Mouse (Mus musculus) midbrain, embryonic 12.5 days (tissue): ENCODE measurements around the gene Fgd5. TPM values are rescaled to one million over a fixed set of nuclear protein-coding genes. Genes with fewer than 3 reads are reported as not detected.

ENCODE experiments used
- ATAC-seq: fragments of 200-750 bp; cut with Nextera tagmentation; 2 replicates; pipeline ENCODE4 v1.8.0; 2017; ENCODE audit warnings: low read depth, moderate TSS enrichment, moderate library complexity; ENCODE audit not compliant: low FRiP score
- H3K27ac ChIP-seq: fragments of 300-500 bp; sonication (generic); replicated peaks from 2 replicates; pipeline ENCODE4 v1.5.1; 2016; ENCODE audit warnings: mild to moderate bottlenecking
- H3K27me3 ChIP-seq: fragments of 300-500 bp; sonication (generic); 2 replicates; pipeline ENCODE4 v1.6.1; 2016; ENCODE audit warnings: mild to moderate bottlenecking
- H3K36me3 ChIP-seq: fragments of 300-500 bp; sonication (generic); 2 replicates; pipeline ENCODE4 v1.6.1; 2016
- H3K4me1 ChIP-seq: fragments of 300-500 bp; sonication (generic); 2 replicates; pipeline ENCODE4 v1.6.1; 2016
- H3K4me2 ChIP-seq: fragments of 300-500 bp; sonication (generic); replicated peaks from 2 replicates; pipeline ENCODE4 v1.6.1; 2016; ENCODE audit warnings: mild to moderate bottlenecking, moderate library complexity
- H3K4me3 ChIP-seq: fragments of 300-500 bp; sonication (generic); 2 replicates; pipeline ENCODE4 v1.5.1; 2016; ENCODE audit warnings: mild to moderate bottlenecking
- H3K9ac ChIP-seq: fragments of 300-500 bp; sonication (generic); replicated peaks from 2 replicates; pipeline ENCODE4 v1.6.1; 2016; ENCODE audit warnings: mild to moderate bottlenecking, moderate library complexity
- H3K9me3 ChIP-seq: fragments of 300-500 bp; sonication (generic); 2 replicates; pipeline ENCODE4 v1.6.1; 2016; ENCODE audit warnings: mild to moderate bottlenecking
- WGBS: fragments of 180-500 bp; shearing (Covaris S2); methylation state at CpG from one replicate; pipeline ENCODE4 v1.1.7; 2016; 5-methylcytosine and 5-hydroxymethylcytosine counted together
- polyA plus RNA-seq: library from polyadenylated mRNA; unstranded; fragments of >200 nt; fragmentation: Nextera tagmentation; extraction: Ambion mirVana; gene quantifications from 2 replicates; pipeline ENCODE4 v1.2.1, GENCODE M21; 2016

Gene Fgd5
- polyA plus RNA-seq, 1 experiment from 2014 or later, result 8.0 TPM

- Histone ChIP-seq H3K9me3 (no peaks in the 10 kb centered on the region), H3K36me3 (no peaks in the 10 kb centered on the region), H3K4me2 (peak overlapping the region; percentile 87), H3K4me3 (peak overlapping the region; percentile 53), H3K9ac (peak overlapping the region; percentile 58), H3K27ac (no peak overlapping the region), H3K4me1 (0 out of 2 replicates have a peak, but pooled peaks cover 5% of the 10 kb centered on the region), H3K27me3 (peaks cover 53% of the 10 kb centered on the region)
- WGBS, result 11% methylated on average over 23 of the region's 23 CpGs
- no peak for ATAC-seq
These were observed 771 bp downstream of the Fgd5 start for GRCm38 (mm10) chr6:91979301-91979996.

- no peak for ATAC-seq
- Histone ChIP-seq H3K9me3 (no peaks in the 10 kb centered on the region), H3K4me1 (0 out of 2 replicates have a peak, but pooled peaks cover 5% of the 10 kb centered on the region), H3K4me3 (0 out of 2 replicates have a peak overlapping the region, but pooled peaks have one; percentile 10), H3K36me3 (no peaks in the 10 kb centered on the region), H3K27me3 (peaks cover 50% of the 10 kb centered on the region), H3K9ac (no peak overlapping the region), H3K4me2 (peak overlapping the region; percentile 87; the same call in 1 of the 2 replicates), H3K27ac (no peak overlapping the region)
- 54% methylated on average over 3 of the region's 3 CpGs for WGBS
These were observed 1.3 kb downstream of the Fgd5 start for GRCm38 (mm10) chr6:91980011-91980410.

GRCm38 (mm10) chr6:91990101-91990500 lies 11.4 kb downstream of the Fgd5 start:
- H3K27me3 ChIP-seq, result no peaks in the 10 kb centered on the region
- no peaks in the 10 kb centered on the region for H3K36me3 ChIP-seq
- no peak overlapping the region for H3K4me2 ChIP-seq
- H3K9me3 ChIP-seq, result no peaks in the 10 kb centered on the region
- no peak overlapping the region for H3K4me3 ChIP-seq
- no peak for ATAC-seq
- 92% methylated on average over 8 of the region's 8 CpGs for WGBS
- H3K4me1 ChIP-seq, result no peaks in the 10 kb centered on the region
- H3K27ac ChIP-seq, result no peak overlapping the region
- H3K9ac ChIP-seq, result no peak overlapping the region

GRCm38 (mm10) chr6:91992823-91993222 lies 14.1 kb downstream of the Fgd5 start:
- H3K9ac ChIP-seq, result no peak overlapping the region
- no peak overlapping the region for H3K27ac ChIP-seq
- 78% methylated on average over 2 of the region's 2 CpGs for WGBS
- H3K27me3 ChIP-seq, result 0 out of 2 replicates have a peak, but pooled peaks cover 3% of the 10 kb centered on the region
- H3K4me3 ChIP-seq, result no peak overlapping the region
- H3K36me3 ChIP-seq, result no peaks in the 10 kb centered on the region
- H3K9me3 ChIP-seq, result no peaks in the 10 kb centered on the region
- no peak for ATAC-seq
- H3K4me2 ChIP-seq, result no peak overlapping the region
- H3K4me1 ChIP-seq, result no peaks in the 10 kb centered on the region

GRCm38 (mm10) chr6:91993795-91994505 lies 15.3 kb downstream of the Fgd5 start:
- no peaks in the 10 kb centered on the region for H3K9me3 ChIP-seq
- ATAC-seq, result no peak
- no peak overlapping the region for H3K4me2 ChIP-seq
- no peak overlapping the region for H3K27ac ChIP-seq
- H3K9ac ChIP-seq, result no peak overlapping the region
- H3K27me3 ChIP-seq, result 0 out of 2 replicates have a peak, but pooled peaks cover 3% of the 10 kb centered on the region
- H3K4me3 ChIP-seq, result no peak overlapping the region
- WGBS, result 72% methylated on average over 8 of the region's 8 CpGs
- no peaks in the 10 kb centered on the region for H3K4me1 ChIP-seq
- no peaks in the 10 kb centered on the region for H3K36me3 ChIP-seq

GRCm38 (mm10) chr6:91996072-91996471 lies 17.4 kb downstream of the Fgd5 start:
- H3K4me2 ChIP-seq, result no peak overlapping the region
- no peaks in the 10 kb centered on the region for H3K9me3 ChIP-seq
- WGBS, result 48% methylated on average over 8 of the region's 8 CpGs
- no peaks in the 10 kb centered on the region for H3K36me3 ChIP-seq
- no peak overlapping the region; the same call in 1 of the 2 replicates for H3K27ac ChIP-seq
- H3K27me3 ChIP-seq, result 0 out of 2 replicates have a peak, but pooled peaks cover 3% of the 10 kb centered on the region
- no peak for ATAC-seq
- H3K9ac ChIP-seq, result no peak overlapping the region
- H3K4me3 ChIP-seq, result no peak overlapping the region
- no peaks in the 10 kb centered on the region for H3K4me1 ChIP-seq

- no peak overlapping the region for H3K9ac ChIP-seq
- H3K27ac ChIP-seq, result no peak overlapping the region
- 92% methylated on average over 1 of the region's 1 CpGs for WGBS
These were observed 24.0 kb downstream of the Fgd5 start for GRCm38 (mm10) chr6:92002558-92003285.

GRCm38 (mm10) chr6:92003646-92004045 lies 25.0 kb downstream of the Fgd5 start:
- Histone ChIP-seq H3K36me3 (no peaks in the 10 kb centered on the region), H3K4me2 (no peak overlapping the region), H3K9ac (no peak overlapping the region), H3K4me3 (no peak overlapping the region), H3K27ac (peak overlapping the region; percentile 59), H3K9me3 (no peaks in the 10 kb centered on the region), H3K4me1 (peaks cover 33% of the 10 kb centered on the region), H3K27me3 (no peaks in the 10 kb centered on the region)
- no peak for ATAC-seq
- 33% methylated on average over 2 of the region's 2 CpGs for WGBS

More at GRCm38 (mm10) chr6:92002558-92003285, 24.0 kb downstream of the Fgd5 start:
- peaks cover 33% of the 10 kb centered on the region for H3K4me1 ChIP-seq
- no peak for ATAC-seq
- H3K27me3 ChIP-seq, result no peaks in the 10 kb centered on the region
- no peak overlapping the region for H3K4me3 ChIP-seq
- no peaks in the 10 kb centered on the region for H3K36me3 ChIP-seq
- no peak overlapping the region for H3K4me2 ChIP-seq
- H3K9me3 ChIP-seq, result no peaks in the 10 kb centered on the region

- peaks cover 33% of the 10 kb centered on the region for H3K4me1 ChIP-seq
- H3K27me3 ChIP-seq, result no peaks in the 10 kb centered on the region
- peak overlapping the region; percentile 59 for H3K27ac ChIP-seq
- peak; percentile 90 for ATAC-seq
- H3K4me2 ChIP-seq, result no peak overlapping the region
- H3K4me3 ChIP-seq, result no peak overlapping the region
- H3K9ac ChIP-seq, result no peak overlapping the region
- H3K9me3 ChIP-seq, result no peaks in the 10 kb centered on the region
- H3K36me3 ChIP-seq, result no peaks in the 10 kb centered on the region
- 14% methylated on average over 6 of the region's 6 CpGs for WGBS
These were observed 25.6 kb downstream of the Fgd5 start for GRCm38 (mm10) chr6:92004137-92004805.

GRCm38 (mm10) chr6:92004806-92005205 lies 26.1 kb downstream of the Fgd5 start:
- Histone ChIP-seq H3K9ac (no peak overlapping the region), H3K4me3 (no peak overlapping the region), H3K27me3 (no peaks in the 10 kb centered on the region), H3K4me1 (peaks cover 36% of the 10 kb centered on the region), H3K9me3 (no peaks in the 10 kb centered on the region), H3K27ac (peak overlapping the region; percentile 59), H3K36me3 (no peaks in the 10 kb centered on the region), H3K4me2 (no peak overlapping the region)
- ATAC-seq, result no peak
- 25% methylated on average over 3 of the region's 3 CpGs for WGBS

- Histone ChIP-seq H3K4me3 (no peak overlapping the region), H3K9ac (no peak overlapping the region), H3K27ac (no peak overlapping the region), H3K4me2 (no peak overlapping the region), H3K9me3 (no peaks in the 10 kb centered on the region), H3K4me1 (peaks cover 4% of the 10 kb centered on the region; the same call in 1 of the 2 replicates), H3K27me3 (no peaks in the 10 kb centered on the region), H3K36me3 (no peaks in the 10 kb centered on the region)
- WGBS, result 87% methylated on average over 2 of the region's 2 CpGs
- no peak for ATAC-seq
These were observed 32.2 kb downstream of the Fgd5 start for GRCm38 (mm10) chr6:92010895-92011294.
